Mouse (Mus musculus): Measurements from ENCODE around the gene Pld5.

GRCm38 (mm10) chr1:176167114-176167513, 108.0 kb downstream of the Pld5 start:
- TF ChIP-seq CTCF (IDR thresholded peaks at IDR 0.05; ENCODE audit: low read depth, low read length) = no peak
- TF ChIP-seq POLR2A (IDR thresholded peaks at IDR 0.05; ENCODE audit: extremely low read depth, insufficient read depth, low read length) = no peak

Measured in liver, adult 2 months (tissue).